Mouse (Mus musculus) midbrain, embryonic 13.5 days (tissue): ENCODE data around the gene Nsun2. TPM values are rescaled to one million over a fixed set of nuclear protein-coding genes. Genes with fewer than 3 reads are reported as not detected.

ENCODE experiments used
- ATAC-seq: fragments of 200-750 bp; cut with Nextera tagmentation; 2 replicates; pipeline ENCODE4 v1.8.0; 2017; ENCODE audit warnings: mild to moderate bottlenecking, moderate TSS enrichment, moderate library complexity
- H3K27ac ChIP-seq: fragments of 300-500 bp; sonication (generic); 2 replicates; pipeline ENCODE4 v1.5.1; 2015; ENCODE audit warnings: inconsistent platforms, mild to moderate bottlenecking, moderate library complexity
- H3K27me3 ChIP-seq: fragments of 300-500 bp; sonication (generic); 2 replicates; pipeline ENCODE4 v1.6.1; 2015; ENCODE audit warnings: mild to moderate bottlenecking, inconsistent platforms
- H3K36me3 ChIP-seq: fragments of 300-500 bp; sonication (generic); 2 replicates; pipeline ENCODE4 v1.6.1; 2015; ENCODE audit warnings: mild to moderate bottlenecking, inconsistent platforms
- H3K4me1 ChIP-seq: fragments of 300-500 bp; sonication (generic); replicated peaks from 2 replicates; pipeline ENCODE4 v1.6.1; 2015; ENCODE audit warnings: inconsistent platforms
- H3K4me2 ChIP-seq: fragments of 300-500 bp; sonication (generic); replicated peaks from 2 replicates; pipeline ENCODE4 v1.6.1; 2015; ENCODE audit warnings: moderate library complexity, mild to moderate bottlenecking, inconsistent platforms
- H3K4me3 ChIP-seq: fragments of 300-500 bp; sonication (generic); replicated peaks from 2 replicates; pipeline ENCODE4 v1.5.1; 2015; ENCODE audit warnings: mild to moderate bottlenecking, inconsistent platforms
- H3K9ac ChIP-seq: fragments of 300-500 bp; sonication (generic); replicated peaks from 2 replicates; pipeline ENCODE4 v1.6.1; 2015; ENCODE audit warnings: mild to moderate bottlenecking, inconsistent platforms
- H3K9me3 ChIP-seq: fragments of 300-500 bp; sonication (generic); 2 replicates; pipeline ENCODE4 v1.6.1; 2016; ENCODE audit warnings: mild to moderate bottlenecking, inconsistent platforms
- WGBS: fragments of 180-500 bp; shearing (Covaris S2); methylation state at CpG from one replicate; pipeline ENCODE4 v1.1.7; 2015; 5-methylcytosine and 5-hydroxymethylcytosine counted together
- polyA plus RNA-seq: library from polyadenylated mRNA; unstranded; fragments of >200 nt; fragmentation: Nextera tagmentation; extraction: Ambion mirVana; gene quantifications from 2 replicates; pipeline ENCODE4 v1.2.1, GENCODE M21; 2015

Nsun2 gene
- polyA plus RNA-seq, 1 experiment from 2014 or later, result 74.1 TPM

- no peaks in the 10 kb centered on the region for H3K27me3 ChIP-seq
- H3K4me2 ChIP-seq, result no peak overlapping the region
- ATAC-seq, result no peak
- WGBS, result 87% methylated on average over 5 of the region's 5 CpGs
- no peaks in the 10 kb centered on the region for H3K9me3 ChIP-seq
- H3K9ac ChIP-seq, result no peak overlapping the region; the same call in 1 of the 2 replicates
- no peaks in the 10 kb centered on the region for H3K36me3 ChIP-seq
- no peak overlapping the region for H3K4me3 ChIP-seq
- no peak overlapping the region for H3K27ac ChIP-seq
- H3K4me1 ChIP-seq, result no peaks in the 10 kb centered on the region
Measured at GRCm38 (mm10) chr13:69601321-69601720, 67.8 kb downstream of the Nsun2 start.

DNA sequence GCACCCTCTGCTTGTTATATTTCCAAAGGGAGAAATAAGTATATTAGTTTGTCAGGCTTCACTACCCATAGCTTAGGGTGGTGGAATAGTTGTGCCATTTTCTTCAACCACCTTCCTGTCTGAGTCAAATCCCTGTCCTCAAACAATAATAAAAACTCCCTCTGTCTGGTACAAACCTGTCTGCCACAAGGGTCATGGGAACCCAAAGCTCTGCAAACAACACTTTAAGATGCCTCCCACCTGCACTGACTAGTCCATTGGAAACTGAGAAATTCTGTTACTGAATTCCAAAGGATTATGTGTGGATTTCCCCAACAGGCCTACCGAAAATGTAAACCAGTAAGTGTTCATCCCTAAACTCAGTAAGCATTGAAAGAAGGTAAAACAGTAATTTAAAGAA, 71.1 kb downstream of the Nsun2 start:
- Histone ChIP-seq H3K4me2 (no peak overlapping the region), H3K27me3 (no peaks in the 10 kb centered on the region), H3K4me1 (no peaks in the 10 kb centered on the region), H3K9me3 (no peaks in the 10 kb centered on the region), H3K36me3 (no peaks in the 10 kb centered on the region), H3K9ac (no peak overlapping the region), H3K27ac (no peak overlapping the region), H3K4me3 (no peak overlapping the region)
- 77% methylated on average over 1 of the region's 1 CpGs for WGBS
- ATAC-seq, result no peak

DNA sequence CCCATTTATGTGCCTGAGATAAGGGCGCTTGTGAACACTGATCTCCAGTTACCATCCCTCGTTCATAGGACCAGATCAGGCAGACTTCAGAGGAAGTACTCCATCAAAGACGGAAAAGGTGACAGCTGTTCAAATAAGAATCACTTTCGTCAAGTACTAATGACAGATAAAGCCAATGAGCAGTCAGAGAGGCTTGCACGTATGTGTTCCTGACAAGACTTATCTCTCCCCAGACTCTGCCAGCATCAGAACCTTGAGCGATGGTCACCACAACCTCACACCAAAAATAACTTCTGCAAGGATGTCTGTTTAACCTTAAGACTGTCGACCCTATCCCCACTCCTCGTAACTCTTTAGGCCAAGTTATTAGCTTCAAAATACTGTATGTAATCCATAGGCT, 75.2 kb downstream of the Nsun2 start:
- Histone ChIP-seq H3K36me3 (peaks cover 3% of the 10 kb centered on the region; the same call in 1 of the 2 replicates), H3K4me1 (peaks cover 22% of the 10 kb centered on the region), H3K9me3 (no peaks in the 10 kb centered on the region), H3K9ac (no peak overlapping the region), H3K4me3 (no peak overlapping the region), H3K4me2 (no peak overlapping the region), H3K27me3 (no peaks in the 10 kb centered on the region), H3K27ac (no peak overlapping the region)
- ATAC-seq, result no peak
- 89% methylated on average over 8 of the region's 8 CpGs for WGBS

DNA sequence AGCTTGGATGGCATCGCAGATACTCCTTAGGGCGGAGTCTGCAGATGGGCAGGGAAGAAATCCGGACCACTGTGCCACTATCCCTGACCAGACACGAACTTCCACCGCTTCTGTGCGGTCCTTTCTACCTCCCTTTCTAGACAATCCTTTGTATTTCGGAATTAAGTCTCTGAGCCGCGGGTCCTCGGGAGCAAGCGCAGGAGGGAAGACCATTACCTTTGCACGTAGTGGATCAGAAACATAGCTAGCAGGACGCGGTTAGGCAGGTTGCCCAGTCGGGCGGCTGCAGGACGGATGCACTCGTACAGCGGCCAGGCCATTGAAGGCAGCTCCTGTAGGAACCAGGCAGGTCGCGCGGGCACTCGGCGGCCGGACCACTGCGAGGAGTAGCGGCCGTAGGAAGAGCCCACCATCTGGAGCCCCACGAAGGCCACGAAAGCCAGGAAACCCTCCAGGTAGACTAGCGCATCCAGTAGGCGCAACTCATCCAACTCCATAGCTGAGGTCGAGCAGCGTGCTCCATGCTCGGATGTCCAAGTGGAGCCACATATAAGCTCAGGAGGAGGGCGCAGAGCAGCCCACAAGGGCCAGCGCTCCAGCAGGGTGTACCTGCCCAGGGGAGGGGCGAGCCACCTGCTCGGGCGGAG, 77.3 kb downstream of the Nsun2 start:
- H3K27me3 ChIP-seq, result no peaks in the 10 kb centered on the region
- peak overlapping the region; percentile 91 for H3K4me2 ChIP-seq
- peak; percentile 95 for ATAC-seq
- H3K9me3 ChIP-seq, result no peaks in the 10 kb centered on the region
- H3K4me3 ChIP-seq, result peak overlapping the region; percentile 95
- peaks cover 20% of the 10 kb centered on the region for H3K36me3 ChIP-seq
- no peak overlapping the region for H3K27ac ChIP-seq
- under 1% methylated on average over 40 of the region's 40 CpGs for WGBS
- peak overlapping the region; percentile 75 for H3K9ac ChIP-seq
- H3K4me1 ChIP-seq, result peaks cover 22% of the 10 kb centered on the region

GRCm38 (mm10) chr13:69611398-69612174, 78.0 kb downstream of the Nsun2 start, which contains the start of gene Srd5a1:
Gene Srd5a1 (minus strand): TSS chr13:69611442.
- under 1% methylated on average over 59 of the region's 69 CpGs for WGBS
- H3K27me3 ChIP-seq, result no peaks in the 10 kb centered on the region
- peak within 1 kb of the TSS; percentile 91 for H3K4me2 ChIP-seq
- H3K4me3 ChIP-seq, result peak within 1 kb of the TSS; percentile 95
- H3K36me3 ChIP-seq, result peaks cover 27% of the 10 kb centered on the region
- no peaks in the 10 kb centered on the region for H3K9me3 ChIP-seq
- peak within 1 kb of the TSS; percentile 54; the same call in 1 of the 2 replicates for H3K27ac ChIP-seq
- peak within 1 kb of the TSS; percentile 89 for H3K9ac ChIP-seq
- H3K4me1 ChIP-seq, result peaks cover 22% of the 10 kb centered on the region
- peak; percentile 98 for ATAC-seq

GRCm38 (mm10) chr13:69612175-69612544, 78.6 kb downstream of the Nsun2 start:
- Histone ChIP-seq H3K27ac (peak overlapping the region; percentile 54; the same call in 1 of the 2 replicates), H3K4me1 (peaks cover 22% of the 10 kb centered on the region), H3K9me3 (no peaks in the 10 kb centered on the region), H3K4me3 (peak overlapping the region; percentile 95), H3K36me3 (peaks cover 32% of the 10 kb centered on the region), H3K4me2 (peak overlapping the region; percentile 91), H3K9ac (peak overlapping the region; percentile 89), H3K27me3 (no peaks in the 10 kb centered on the region)
- no peak for ATAC-seq
- WGBS, result 0% methylated on average over 21 of the region's 24 CpGs

DNA sequence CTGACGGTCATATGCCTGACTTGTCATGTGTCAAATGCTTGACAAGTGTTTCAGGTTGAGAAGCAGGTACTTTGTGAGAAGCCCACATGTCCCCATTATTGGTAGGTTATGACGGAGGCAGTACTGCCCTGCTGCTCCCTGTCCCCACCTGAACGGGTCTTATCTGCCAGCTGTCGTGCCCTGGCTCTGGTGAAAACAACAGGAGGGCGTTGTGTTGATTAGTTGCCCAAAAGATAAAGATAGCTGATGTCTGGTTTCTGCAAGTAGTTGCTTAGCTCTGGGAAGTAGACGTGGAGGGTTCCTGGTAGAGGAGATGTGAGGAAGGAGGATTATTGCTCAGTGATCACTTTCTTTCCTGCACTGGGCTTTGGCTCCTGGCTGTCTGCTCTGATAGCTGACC, 83.2 kb downstream of the Nsun2 start:
- ATAC-seq, result no peak

GRCm38 (mm10) chr13:69623843-69624242, 90.3 kb downstream of the Nsun2 start:
- Histone ChIP-seq H3K4me1 (no peaks in the 10 kb centered on the region), H3K4me2 (no peak overlapping the region), H3K27ac (no peak overlapping the region), H3K4me3 (no peak overlapping the region), H3K27me3 (no peaks in the 10 kb centered on the region), H3K9me3 (no peaks in the 10 kb centered on the region), H3K9ac (no peak overlapping the region), H3K36me3 (peaks cover 91% of the 10 kb centered on the region)
- ATAC-seq, result no peak
- 75% methylated on average over 5 of the region's 5 CpGs for WGBS

More for the DNA sequence above, 83.2 kb downstream of the Nsun2 start:
- 91% methylated on average over 6 of the region's 6 CpGs for WGBS
- peaks cover 12% of the 10 kb centered on the region for H3K4me1 ChIP-seq
- no peak overlapping the region for H3K4me3 ChIP-seq
- H3K9me3 ChIP-seq, result no peaks in the 10 kb centered on the region
- H3K27me3 ChIP-seq, result no peaks in the 10 kb centered on the region
- no peak overlapping the region for H3K27ac ChIP-seq
- H3K36me3 ChIP-seq, result peaks cover 72% of the 10 kb centered on the region
- H3K4me2 ChIP-seq, result no peak overlapping the region
- no peak overlapping the region for H3K9ac ChIP-seq

GRCm38 (mm10) chr13:69624510-69624909, 91.0 kb downstream of the Nsun2 start:
- Histone ChIP-seq H3K4me2 (no peak overlapping the region), H3K36me3 (peaks cover 91% of the 10 kb centered on the region), H3K9me3 (no peaks in the 10 kb centered on the region), H3K27me3 (no peaks in the 10 kb centered on the region), H3K4me3 (no peak overlapping the region), H3K27ac (no peak overlapping the region), H3K9ac (no peak overlapping the region), H3K4me1 (no peaks in the 10 kb centered on the region)
- 95% methylated on average over 3 of the region's 3 CpGs for WGBS
- ATAC-seq, result no peak

GRCm38 (mm10) chr13:69627941-69628340, 94.4 kb downstream of the Nsun2 start:
- no peak overlapping the region for H3K4me3 ChIP-seq
- peaks cover 99% of the 10 kb centered on the region for H3K36me3 ChIP-seq
- no peak overlapping the region for H3K4me2 ChIP-seq
- WGBS, result 99% methylated on average over 3 of the region's 3 CpGs
- H3K27ac ChIP-seq, result no peak overlapping the region
- ATAC-seq, result no peak
- H3K9ac ChIP-seq, result no peak overlapping the region
- H3K27me3 ChIP-seq, result no peaks in the 10 kb centered on the region
- H3K4me1 ChIP-seq, result no peaks in the 10 kb centered on the region
- H3K9me3 ChIP-seq, result no peaks in the 10 kb centered on the region

DNA sequence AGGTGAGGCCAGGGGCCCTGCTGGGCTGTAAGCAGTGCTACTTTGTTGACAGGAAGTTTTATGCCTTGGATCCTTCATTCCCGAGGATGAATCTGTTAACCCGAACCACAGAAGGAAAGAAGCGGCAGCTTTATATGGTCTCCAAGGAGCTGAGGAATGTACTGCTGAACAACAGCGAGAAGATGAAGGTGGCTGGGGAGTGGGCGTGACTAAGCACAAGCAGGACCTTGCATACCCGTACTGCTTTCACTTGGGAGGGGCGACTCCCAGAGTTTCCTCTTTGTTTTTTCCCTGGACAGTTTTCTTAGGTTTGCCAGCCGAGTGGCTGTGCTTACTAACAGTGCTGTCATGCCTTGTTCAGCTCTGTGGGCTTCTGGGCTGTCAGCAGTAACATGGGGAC, 97.0 kb downstream of the Nsun2 start:
- H3K27ac ChIP-seq, result no peak overlapping the region
- WGBS, result 88% methylated on average over 8 of the region's 8 CpGs
- H3K36me3 ChIP-seq, result peaks cover 99% of the 10 kb centered on the region
- H3K9ac ChIP-seq, result no peak overlapping the region
- H3K9me3 ChIP-seq, result no peaks in the 10 kb centered on the region
- H3K4me3 ChIP-seq, result no peak overlapping the region
- ATAC-seq, result no peak
- H3K4me1 ChIP-seq, result no peaks in the 10 kb centered on the region
- no peak overlapping the region for H3K4me2 ChIP-seq
- no peaks in the 10 kb centered on the region for H3K27me3 ChIP-seq

DNA sequence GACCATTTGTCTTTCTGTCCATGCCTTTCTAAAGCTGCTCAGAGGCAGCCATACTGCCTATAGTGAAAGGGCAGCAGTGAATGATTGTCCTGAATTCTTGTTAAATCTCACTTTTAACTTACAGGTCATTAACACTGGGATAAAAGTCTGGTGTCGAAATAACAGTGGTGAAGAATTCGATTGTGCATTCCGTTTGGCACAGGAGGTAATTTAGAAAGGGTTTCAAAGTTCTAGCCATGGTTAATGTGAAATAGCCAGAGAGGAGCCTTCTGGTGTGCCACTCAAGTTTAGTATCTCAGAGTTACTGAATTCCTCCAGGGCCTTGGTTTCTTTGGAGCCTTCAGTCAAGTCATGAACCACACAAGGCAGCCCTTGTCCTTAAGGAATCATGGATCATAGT, 97.6 kb downstream of the Nsun2 start:
- 91% methylated on average over 3 of the region's 3 CpGs for WGBS
- no peaks in the 10 kb centered on the region for H3K4me1 ChIP-seq
- H3K36me3 ChIP-seq, result peaks cover 98% of the 10 kb centered on the region
- H3K4me2 ChIP-seq, result no peak overlapping the region
- H3K4me3 ChIP-seq, result no peak overlapping the region
- H3K27me3 ChIP-seq, result no peaks in the 10 kb centered on the region
- H3K27ac ChIP-seq, result no peak overlapping the region
- H3K9me3 ChIP-seq, result no peaks in the 10 kb centered on the region
- ATAC-seq, result no peak
- no peak overlapping the region for H3K9ac ChIP-seq
